Mouse (Mus musculus): ENCODE data around the gene Il4.

- no peak for TF ChIP-seq CTCF (IDR thresholded peaks at IDR 0.05; ENCODE audit: borderline replicate concordance, insufficient read depth, low read depth, low read length)
- TF ChIP-seq POLR2A (IDR thresholded peaks at IDR 0.05; ENCODE audit: borderline replicate concordance, insufficient read depth, low read length) = no peak
Observed at GRCm38 (mm10) chr11:53626802-53627373, 8.4 kb upstream of the Il4 start.
